Mouse (Mus musculus): ENCODE data around the gene Tmem11.

DNA sequence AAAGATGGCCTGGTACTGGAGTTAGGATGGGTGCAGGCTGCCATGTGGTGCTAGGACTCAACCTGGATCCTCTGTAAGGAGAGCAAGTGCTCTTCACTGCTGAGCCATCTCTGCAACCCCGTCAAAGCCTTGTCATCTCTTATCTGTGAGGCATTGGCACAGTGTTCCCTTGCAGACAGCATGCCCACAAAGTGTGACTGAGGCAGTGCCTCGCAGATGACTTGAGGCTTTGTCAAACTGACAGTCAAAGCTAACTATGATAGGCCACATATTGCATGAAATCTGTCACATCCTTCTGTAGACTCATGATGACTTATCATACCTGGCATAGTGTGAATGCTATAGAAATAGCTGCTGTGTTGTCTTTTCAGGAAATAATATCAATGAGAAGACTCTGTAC, 40.9 kb upstream of the Tmem11 start:
- no peak for TF ChIP-seq CTCF (IDR thresholded peaks at IDR 0.05; ENCODE audit: low read depth, low read length)
- no peak for TF ChIP-seq TAL1 (conservative IDR thresholded peaks at IDR 0.05; ENCODE audit: low read depth, low read length)
- no peak for TF ChIP-seq GATA1 (IDR thresholded peaks at IDR 0.05; ENCODE audit: borderline replicate concordance, low read length)
- no peak for TF ChIP-seq GATA2 (IDR thresholded peaks at IDR 0.05; ENCODE audit: borderline replicate concordance, low read depth, low read length)
- no peak for TF ChIP-seq POLR2AphosphoS5 (IDR thresholded peaks at IDR 0.05; ENCODE audit: insufficient replicate concordance, low read depth, low read length)

Measured in G1E (cell line).